Mouse (Mus musculus): ENCODE results near the gene Gpr173. TPM values are rescaled to one million over a fixed set of nuclear protein-coding genes. Genes with fewer than 3 reads are reported as not detected.

Gene Gpr173
- 0.30 and 0.34 TPM in 2 replicates for polyA plus RNA-seq (2012; rRNA removed)

DNA sequence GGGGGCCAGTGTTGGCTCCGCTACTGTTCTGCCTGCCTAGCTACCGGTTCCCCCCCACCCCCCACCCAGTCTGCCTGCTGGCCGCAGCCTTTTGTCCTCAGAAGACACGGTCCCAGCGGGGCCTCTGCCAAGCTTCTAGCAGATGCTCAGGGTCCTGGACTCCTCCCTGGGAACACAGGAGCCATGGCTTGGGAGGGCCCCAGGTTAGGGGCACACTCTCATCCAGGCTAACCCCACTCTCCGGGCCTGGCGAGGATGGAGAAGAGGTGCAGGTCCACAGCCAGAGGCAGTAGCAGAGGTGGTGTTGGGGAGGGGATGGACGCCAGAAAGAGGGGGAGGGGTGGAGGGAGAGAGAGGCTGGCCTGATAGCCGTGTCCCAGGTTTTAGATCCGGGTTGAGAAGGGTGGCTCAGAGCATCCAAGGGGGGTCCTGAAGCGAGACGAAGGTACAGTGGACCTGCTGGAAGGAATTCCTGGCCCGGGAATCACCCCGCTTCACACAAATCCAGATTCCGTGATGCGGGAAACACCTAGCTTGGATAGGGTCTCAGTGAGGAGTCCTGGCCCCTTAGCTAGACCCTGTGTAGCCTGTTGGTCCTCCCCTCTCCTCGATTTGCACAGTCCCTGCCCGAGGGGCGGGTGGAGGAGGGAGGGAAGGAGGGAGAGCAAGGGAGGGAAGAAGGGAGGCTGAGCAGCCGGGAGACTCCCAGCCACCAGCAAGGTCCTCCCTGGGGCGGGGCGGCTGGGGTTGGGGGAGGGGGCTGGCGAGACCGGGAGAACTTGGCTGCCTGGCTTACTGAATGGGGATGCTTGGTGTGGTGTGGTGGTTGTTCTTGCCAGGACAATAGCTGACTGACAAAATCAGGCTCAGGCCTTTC, at the start of gene Gpr173:
Gene Gpr173 (minus strand): TSS at position 308 of the 877 bp plus-strand sequence.

GRCm38 (mm10) chrX:152342358-152342901, 26.1 kb downstream of the Gpr173 start, which contains the start of gene Tspyl2:
Tspyl2 (minus strand) TSS chrX:152342425.

GRCm38 (mm10) chrX:152326996-152327688, 41.4 kb downstream of the Gpr173 start, which contains the start of gene Kantr:
Kantr (minus strand) TSS chrX:152327495.

Other genes starting within 250 kb of the Gpr173 start
- gene Iqsec2, start 224.4 kb downstream of the Gpr173 start, polyA plus RNA-seq (2012; rRNA removed): 2.5 and 2.8 TPM in 2 replicates
- 16.1 and 17.9 TPM in 2 replicates for gene Kdm5c, start 135.7 kb downstream of the Gpr173 start, polyA plus RNA-seq (2012; rRNA removed)
- gene Kantr, start 41.2 kb downstream of the Gpr173 start, polyA plus RNA-seq (2012; rRNA removed): 2.3 and 2.7 TPM in 2 replicates
- 15.1 and 16.6 TPM in 2 replicates for gene Tspyl2, start 26.3 kb downstream of the Gpr173 start, polyA plus RNA-seq (2012; rRNA removed)
- not detected in 2 replicates for gene Cldn34a, start 194.6 kb upstream of the Gpr173 start, polyA plus RNA-seq (2012; rRNA removed)

Data from liver, embryonic 18 days (tissue).